Mouse (Mus musculus) c-Kit-positive CD71-negative TER-119-negative erythroid progenitor cells, embryonic 14.5 days (primary cell): Measurements from ENCODE around the gene Nubpl.
"Not testable (repeated sequence)": the region's sequence is repeated elsewhere in the genome, so short reads cannot be mapped to it uniquely, and the experiment has no call there.

ENCODE experiments used
- DNase-seq: peaks from one replicate; pipeline ENCODE4 v3.0.0-alpha.2; 2013; ENCODE audit warnings: low read depth

The Nubpl gene

GRCm38 (mm10) chr12:52097650-52098070, at the start of gene Nubpl:
Gene Nubpl (plus strand): TSS chr12:52097737.
- DNase-seq: peak; percentile 92

GRCm38 (mm10) chr12:52049324-52049723, 48.2 kb upstream of the Nubpl start:
- peak; percentile 50 for DNase-seq

GRCm38 (mm10) chr12:52079296-52079695, 18.2 kb upstream of the Nubpl start:
- DNase-seq: not testable (repeated sequence)

GRCm38 (mm10) chr12:52097049-52097649, 388 bp upstream of the Nubpl start:
- no peak for DNase-seq

- no peak for DNase-seq
Measured at GRCm38 (mm10) chr12:52120276-52120675, 22.7 kb downstream of the Nubpl start.

GRCm38 (mm10) chr12:52126407-52126806, 28.9 kb downstream of the Nubpl start:
- DNase-seq: no peak

GRCm38 (mm10) chr12:52129072-52129471, 31.5 kb downstream of the Nubpl start:
- DNase-seq: no peak

- DNase-seq: no peak
Measured at GRCm38 (mm10) chr12:52132256-52132655, 34.7 kb downstream of the Nubpl start.

- no peak for DNase-seq
Measured at GRCm38 (mm10) chr12:52138296-52138695, 40.8 kb downstream of the Nubpl start.

GRCm38 (mm10) chr12:52146639-52147038, 49.1 kb downstream of the Nubpl start:
- DNase-seq: no peak

- no peak for DNase-seq
Measured at GRCm38 (mm10) chr12:52149448-52149847, 51.9 kb downstream of the Nubpl start.

GRCm38 (mm10) chr12:52152071-52152470, 54.5 kb downstream of the Nubpl start:
- no peak for DNase-seq

GRCm38 (mm10) chr12:52154906-52155305, 57.4 kb downstream of the Nubpl start:
- no peak for DNase-seq

GRCm38 (mm10) chr12:52164414-52164813, 66.9 kb downstream of the Nubpl start:
- no peak for DNase-seq

GRCm38 (mm10) chr12:52186205-52186793, 88.8 kb downstream of the Nubpl start:
- DNase-seq: no peak

- no peak for DNase-seq
Measured at GRCm38 (mm10) chr12:52186963-52187590, 89.5 kb downstream of the Nubpl start.

- no peak for DNase-seq
Measured at GRCm38 (mm10) chr12:52198471-52198870, 100.9 kb downstream of the Nubpl start.

- no peak for DNase-seq
Measured at GRCm38 (mm10) chr12:52209121-52209610, 111.6 kb downstream of the Nubpl start.

- DNase-seq: no peak
Measured at GRCm38 (mm10) chr12:52211144-52211543, 113.6 kb downstream of the Nubpl start.

GRCm38 (mm10) chr12:52214837-52215236, 117.3 kb downstream of the Nubpl start:
- no peak for DNase-seq

- no peak for DNase-seq
Measured at GRCm38 (mm10) chr12:52224954-52225353, 127.4 kb downstream of the Nubpl start.

GRCm38 (mm10) chr12:52228746-52229145, 131.2 kb downstream of the Nubpl start:
- no peak for DNase-seq

GRCm38 (mm10) chr12:52231929-52232328, 134.4 kb downstream of the Nubpl start:
- not testable (repeated sequence) for DNase-seq
